Mouse (Mus musculus) adrenal gland, postnatal 10 days (tissue): Measurements from ENCODE around the gene Gpr135. TPM values are rescaled to one million over a fixed set of nuclear protein-coding genes. Genes with fewer than 3 reads are reported as not detected.
"Not testable (repeated sequence)": the region's sequence is repeated elsewhere in the genome, so short reads cannot be mapped to it uniquely, and the experiment has no call there.

Experiments
- DNase-seq: peaks from one replicate; pipeline ENCODE4 v3.0.0; 2021; ENCODE audit warnings: mixed read lengths
- total RNA-seq, 2 experiments: library from RNA; stranded (reverse); gene quantifications; 2 replicates each; pipeline ENCODE4 v1.2.3; 2021

The Gpr135 gene
- total RNA-seq, 2 experiments from 2014 or later = 4.5 to 4.8 TPM

GRCm38 (mm10) chr12:72053303-72053702 lies 17.6 kb downstream of the Gpr135 start:
- peak; percentile 16 for DNase-seq

DNA sequence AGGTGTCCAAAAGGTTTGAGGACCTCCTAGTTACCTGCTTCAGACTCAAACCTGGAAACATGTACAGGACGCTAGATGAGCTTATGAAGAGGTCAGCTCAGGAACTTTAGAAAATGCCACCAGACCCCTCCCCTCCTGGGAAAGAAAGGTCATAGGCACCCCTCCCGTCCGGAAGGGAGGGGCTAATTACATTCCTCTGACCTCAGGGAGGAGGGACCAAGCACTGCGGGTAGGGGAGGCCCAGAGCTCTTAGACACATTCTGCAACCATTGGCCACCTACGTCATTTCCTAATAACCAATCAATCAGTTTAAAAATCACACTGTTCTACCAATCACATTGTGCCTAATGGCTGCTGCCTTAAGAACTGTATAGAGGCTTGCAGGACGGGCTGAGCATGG lies 18.4 kb downstream of the Gpr135 start:
- no peak for DNase-seq

DNA sequence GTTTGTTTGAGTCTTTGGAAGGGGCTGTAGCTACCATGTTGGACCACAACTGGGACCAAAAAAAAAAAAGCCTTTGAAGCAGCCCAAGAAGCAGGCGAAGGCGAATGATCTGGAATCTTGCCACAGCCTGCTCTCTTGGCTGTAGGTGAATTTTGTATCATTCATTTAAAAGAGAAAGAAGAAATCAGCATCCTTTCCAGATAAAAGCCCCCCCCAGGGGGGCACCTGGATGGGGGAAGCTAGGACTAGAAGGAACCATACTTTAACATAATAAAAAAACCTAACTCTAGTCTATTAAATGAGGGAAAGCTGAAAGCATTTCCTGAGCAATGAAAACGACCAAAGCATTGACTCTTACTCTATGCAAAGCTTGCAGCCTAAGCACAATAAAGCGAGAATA lies 20.1 kb downstream of the Gpr135 start:
- no peak for DNase-seq

- not testable (repeated sequence) for DNase-seq
These were observed 20.8 kb downstream of the Gpr135 start for GRCm38 (mm10) chr12:72050156-72050555.

DNA sequence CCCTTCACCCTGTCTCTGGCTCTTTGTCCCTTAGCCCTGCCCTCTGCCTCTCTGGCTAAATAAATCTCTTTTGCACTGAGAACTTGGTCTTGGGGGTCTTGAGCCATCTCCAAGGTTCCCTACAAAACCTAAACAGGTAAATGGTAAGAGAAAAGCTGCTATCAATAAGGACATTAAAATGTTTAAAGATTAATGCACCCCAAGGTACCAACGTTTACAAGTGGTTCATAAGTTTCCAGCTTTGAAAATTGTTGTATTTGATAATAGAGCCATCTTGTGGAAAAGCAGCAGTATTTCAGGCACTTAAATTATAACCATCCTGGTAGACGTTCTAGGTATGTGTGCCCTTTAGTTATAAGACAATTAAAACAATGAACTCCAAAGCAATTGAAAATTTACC lies 23.4 kb downstream of the Gpr135 start:
- DNase-seq = no peak

- DNase-seq = no peak
These were observed 29.7 kb downstream of the Gpr135 start for GRCm38 (mm10) chr12:72041238-72041637.

- no peak for DNase-seq
These were observed 31.4 kb downstream of the Gpr135 start for GRCm38 (mm10) chr12:72039501-72039900.

GRCm38 (mm10) chr12:72038866-72039265 lies 32.1 kb downstream of the Gpr135 start:
- no peak for DNase-seq

GRCm38 (mm10) chr12:72037049-72037448 lies 33.9 kb downstream of the Gpr135 start:
- no peak for DNase-seq

DNA sequence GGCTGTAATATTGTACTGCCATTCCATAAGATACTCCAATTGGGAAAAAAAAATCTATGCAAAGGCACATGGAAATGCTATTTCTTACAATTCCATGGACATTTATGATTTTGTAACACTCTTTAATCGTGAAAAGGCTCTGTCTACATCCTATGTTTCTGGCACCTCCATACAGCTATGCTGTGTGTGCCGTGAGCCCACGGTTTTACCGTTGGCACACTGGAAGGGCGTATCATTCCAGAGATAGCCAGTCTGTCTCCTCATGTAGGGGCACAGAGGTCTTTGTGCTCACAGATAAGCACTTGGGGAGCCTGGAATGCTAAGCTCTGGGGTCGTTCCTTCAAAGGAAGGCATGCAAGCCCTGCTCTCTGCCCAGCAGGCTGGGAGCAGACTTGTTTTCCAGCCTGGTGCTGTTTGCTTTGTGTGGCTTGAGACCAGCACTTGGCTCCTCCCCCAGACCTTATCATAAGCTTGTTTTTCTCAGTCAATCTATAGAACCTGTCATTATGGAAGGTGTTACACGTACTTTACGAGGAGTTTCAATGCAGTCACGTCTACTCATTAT lies 34.7 kb downstream of the Gpr135 start:
- DNase-seq = no peak

- no peak for DNase-seq
These were observed 39.1 kb downstream of the Gpr135 start for GRCm38 (mm10) chr12:72031794-72032193.

GRCm38 (mm10) chr12:72031171-72031570 lies 39.8 kb downstream of the Gpr135 start:
- no peak for DNase-seq

DNA sequence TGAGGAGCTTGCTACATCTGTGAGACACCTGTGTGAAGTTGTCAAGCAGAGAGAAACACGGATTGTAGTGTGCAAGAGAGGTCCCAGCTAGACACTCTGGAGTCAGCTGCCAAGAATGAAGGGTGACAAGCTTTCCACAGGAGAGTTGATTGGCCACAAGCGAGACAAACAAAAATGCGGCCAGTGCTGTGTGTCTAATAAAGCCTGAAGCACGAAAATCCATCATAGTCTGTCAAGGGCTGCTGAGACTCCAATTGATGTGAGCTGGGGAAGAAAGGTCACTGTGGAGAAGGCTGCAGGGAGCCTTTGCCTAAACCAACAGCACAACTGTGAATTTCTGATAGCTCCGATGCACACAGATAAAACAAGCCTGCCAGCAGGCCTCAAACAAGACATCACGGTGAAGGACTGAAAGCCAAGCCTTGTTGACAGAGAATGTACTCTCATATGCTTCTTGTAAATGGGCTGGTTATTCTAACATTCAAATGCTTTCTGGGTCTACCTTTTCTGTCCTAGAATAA lies 45.6 kb downstream of the Gpr135 start:
- no peak for DNase-seq

GRCm38 (mm10) chr12:72023572-72023971 lies 47.4 kb downstream of the Gpr135 start:
- no peak for DNase-seq

DNA sequence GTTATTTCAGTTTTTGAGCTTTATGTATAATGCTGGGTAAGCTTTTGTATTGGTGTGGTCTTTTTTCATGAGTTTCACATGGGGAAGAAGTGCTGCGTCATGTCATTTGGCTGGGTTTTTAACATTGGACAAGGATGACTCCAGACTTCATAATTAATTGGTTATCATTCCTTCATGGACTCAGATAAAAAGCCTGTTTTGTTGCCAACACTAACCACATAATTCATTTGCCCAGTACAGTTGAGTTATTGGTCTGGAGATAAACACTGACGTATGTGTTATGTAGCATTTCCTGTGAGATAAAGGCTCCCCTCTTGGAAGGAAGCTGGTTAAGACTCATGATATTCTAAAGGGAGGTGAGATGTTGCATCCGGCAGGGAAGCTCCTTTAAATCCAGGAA lies 48.1 kb downstream of the Gpr135 start:
- no peak for DNase-seq

GRCm38 (mm10) chr12:72021543-72021942 lies 49.4 kb downstream of the Gpr135 start:
- no peak for DNase-seq

- DNase-seq = no peak
These were observed 50.6 kb downstream of the Gpr135 start for GRCm38 (mm10) chr12:72020285-72020684.

Other genes starting within 250 kb of the Gpr135 start
- gene Daam1, start 240.0 kb downstream of the Gpr135 start, total RNA-seq = 10 to 100 TPM; 21.8 to 26.7 TPM
- gene L3hypdh, start 14.3 kb upstream of the Gpr135 start, total RNA-seq = 10 to 100 TPM; 31.0 to 37.3 TPM
- 10 to 100 TPM; 39.6 to 42.9 TPM for gene Jkamp, start 14.5 kb upstream of the Gpr135 start, total RNA-seq
- not detected for gene Ccdc175, start 113.9 kb upstream of the Gpr135 start, total RNA-seq